Mouse (Mus musculus) inflammation-experienced regulatory T-cells, adult 6 months (primary cell): ENCODE measurements around the gene Catsperg1. TPM values are rescaled to one million over a fixed set of nuclear protein-coding genes. Genes with fewer than 3 reads are reported as not detected.

ENCODE experiments used
- ATAC-seq: one replicate; pipeline ENCODE4 v1.8.0; 2017
- polyA plus RNA-seq, 3 experiments: library from polyadenylated mRNA; unstranded; fragments of 100-300 nt; shearing (Covaris generic); gene quantifications; one replicate each; pipeline ENCODE4 v1.2.1; 2017

Gene Catsperg1
- polyA plus RNA-seq, 3 experiments from 2014 or later: 0.28 to 1.2 (median 0.67) TPM

GRCm38 (mm10) chr7:29134230-29134629 is 79.6 kb downstream of the Catsperg1 start:
- no peak for ATAC-seq

Other genes with a start within 250 kb of the Catsperg1 start
- 100 to 1,000 TPM; 441 to 670 (median 588) TPM for gene Eif3k, start 232.2 kb downstream of the Catsperg1 start, polyA plus RNA-seq
- 100 to 1,000 TPM in 2 of 3 experiments, 10 to 100 TPM in 1; 98.7 to 130 (median 111) TPM for gene Map4k1, start 232.0 kb downstream of the Catsperg1 start, polyA plus RNA-seq
- under 1 TPM in 2 of 3 experiments, not detected in 1; 0.05 to 0.16 TPM for gene Ryr1, start 88.9 kb downstream of the Catsperg1 start, polyA plus RNA-seq
- 1 to 10 TPM in 1 of 3 experiments, under 1 TPM in 2; 0.45 to 1.1 (median 0.95) TPM for gene Rasgrp4, start 79.2 kb downstream of the Catsperg1 start, polyA plus RNA-seq
- 10 to 100 TPM in 2 of 3 experiments, 1 to 10 TPM in 1; 6.5 to 11.3 (median 11.3) TPM for gene Fam98c, start 57.8 kb downstream of the Catsperg1 start, polyA plus RNA-seq
- gene Ggn, start 43.8 kb downstream of the Catsperg1 start, polyA plus RNA-seq: not detected
- gene Spred3, start 43.6 kb downstream of the Catsperg1 start, polyA plus RNA-seq: under 1 TPM; 0.18 to 0.46 (median 0.46) TPM
- gene Psmd8, start 33.3 kb downstream of the Catsperg1 start, polyA plus RNA-seq: 100 to 1,000 TPM; 174 to 249 (median 197) TPM
- gene Kcnk6, start 18.5 kb upstream of the Catsperg1 start, polyA plus RNA-seq: 1 to 10 TPM; 1.9 to 4.0 (median 2.0) TPM
- gene Yif1b, start 24.3 kb upstream of the Catsperg1 start, polyA plus RNA-seq: 10 to 100 TPM; 56.3 to 68.5 (median 57.1) TPM
- 1 to 10 TPM in 2 of 3 experiments, under 1 TPM in 1; 0.91 to 1.9 (median 1.7) TPM for gene 2200002D01Rik, start 34.4 kb upstream of the Catsperg1 start, polyA plus RNA-seq
- gene Spint2, start 67.9 kb upstream of the Catsperg1 start, polyA plus RNA-seq: 10 to 100 TPM; 58.9 to 90.9 (median 63.6) TPM
- gene Ppp1r14a, start 75.3 kb upstream of the Catsperg1 start, polyA plus RNA-seq: not detected
- gene Dpf1, start 89.9 kb upstream of the Catsperg1 start, polyA plus RNA-seq: 1 to 10 TPM in 1 of 3 experiments, under 1 TPM in 1, not detected in 1; 0.13 to 1.2 TPM